Mouse (Mus musculus) intestine, embryonic 16.5 days (tissue): ENCODE measurements around the gene Morn5. TPM values are rescaled to one million over a fixed set of nuclear protein-coding genes. Genes with fewer than 3 reads are reported as not detected.

Source experiments
- ATAC-seq: fragments of 200-750 bp; cut with Nextera tagmentation; 2 replicates; pipeline ENCODE4 v1.8.0; 2017; ENCODE audit warnings: moderate TSS enrichment, moderate library complexity
- H3K27ac ChIP-seq: fragments of 300-500 bp; sonication (generic); 2 replicates; pipeline ENCODE4 v1.5.1; 2014; ENCODE audit warnings: mild to moderate bottlenecking, low read length
- H3K27me3 ChIP-seq: fragments of 300-500 bp; sonication (generic); replicated peaks from 2 replicates; pipeline ENCODE4 v1.6.1; 2014; ENCODE audit warnings: low read length, control low read depth, mixed read lengths; ENCODE audit not compliant: control insufficient read depth, insufficient read depth
- H3K36me3 ChIP-seq: fragments of 300-500 bp; sonication (generic); 2 replicates; pipeline ENCODE4 v1.6.1; 2014; ENCODE audit warnings: low read length, control low read depth; ENCODE audit not compliant: control insufficient read depth, insufficient read depth
- H3K4me1 ChIP-seq: fragments of 300-500 bp; sonication (generic); 2 replicates; pipeline ENCODE4 v1.6.1; 2014; ENCODE audit warnings: low read length, control low read depth, mixed read lengths; ENCODE audit not compliant: control insufficient read depth, insufficient read depth
- H3K4me2 ChIP-seq: fragments of 300-500 bp; sonication (generic); 2 replicates; pipeline ENCODE4 v1.6.1; 2014; ENCODE audit warnings: low read depth, low read length, control low read depth
- H3K4me3 ChIP-seq: fragments of 300-500 bp; sonication (generic); 2 replicates; pipeline ENCODE4 v1.5.1; 2014; ENCODE audit warnings: mild to moderate bottlenecking, low read length
- H3K9ac ChIP-seq: fragments of 300-500 bp; sonication (generic); 2 replicates; pipeline ENCODE4 v1.6.1; 2014; ENCODE audit warnings: low read depth, low read length
- H3K9me3 ChIP-seq: fragments of 300-500 bp; sonication (generic); 2 replicates; pipeline ENCODE4 v1.6.1; 2016; ENCODE audit warnings: low read length, control low read depth; ENCODE audit not compliant: control insufficient read depth
- WGBS: fragments of 180-500 bp; shearing (Covaris S2); extraction: QIAGEN DNeasy Blood & Tissue Kit; methylation state at CpG from one replicate; pipeline ENCODE4 v1.1.7; 2014; 5-methylcytosine and 5-hydroxymethylcytosine counted together
- polyA plus RNA-seq: library from polyadenylated mRNA; unstranded; fragments of >200 nt; fragmentation: Nextera tagmentation; extraction: Ambion mirVana; gene quantifications from 2 replicates; pipeline ENCODE4 v1.2.1, GENCODE M21; 2015

The Morn5 gene
- 0.26 TPM in 1 of 2 replicates, not detected in the other for polyA plus RNA-seq

DNA sequence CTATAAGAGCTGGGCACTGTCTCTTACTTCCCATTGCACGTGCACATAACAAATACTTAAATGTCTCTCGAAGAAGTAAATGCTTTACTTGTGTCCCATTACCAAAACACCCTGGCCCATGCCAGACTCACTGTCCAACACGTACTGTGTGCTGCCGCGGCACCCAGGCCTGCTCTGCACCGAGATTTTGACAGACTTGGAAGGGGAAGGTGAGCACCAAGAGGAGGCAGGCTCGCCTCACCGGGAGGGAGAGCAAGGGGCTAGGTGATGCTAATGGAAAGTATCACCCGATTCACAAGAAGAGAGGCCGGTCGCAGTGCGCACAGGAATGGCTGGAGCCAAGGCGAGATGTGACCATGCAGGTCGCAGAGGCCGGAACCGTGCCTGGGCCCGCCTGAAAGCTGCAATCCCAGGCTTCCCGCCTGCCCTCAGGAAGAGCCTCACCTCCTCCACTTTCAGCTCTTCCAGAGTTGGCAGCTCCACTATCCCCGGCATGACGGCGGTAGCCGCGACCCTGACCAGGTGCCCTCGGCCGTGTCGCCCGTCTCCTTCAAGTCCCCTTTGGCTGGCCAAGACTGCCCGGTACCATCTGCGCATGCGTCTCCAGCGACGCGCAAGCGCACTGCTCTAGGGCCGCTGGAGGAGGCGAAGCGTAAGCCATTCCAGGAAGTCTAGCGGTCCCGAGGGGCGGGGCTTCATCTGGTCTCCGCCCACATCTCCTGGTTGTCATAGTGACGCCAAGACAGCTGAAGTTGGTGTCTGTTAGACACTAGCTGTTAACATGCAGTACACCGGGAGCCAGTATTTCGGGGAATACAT, at the start of gene Morn5, which contains the start of gene Ndufa8:
TSS of gene Morn5 (plus strand) at position 711 of the 819 bp plus-strand sequence.
TSS of gene Ndufa8 (minus strand) at position 659 of the 819 bp plus-strand sequence.
- WGBS = under 1% methylated on average over 44 of the region's 44 CpGs
- Histone ChIP-seq H3K36me3 (no peaks in the 10 kb centered on the region; the same call in 1 of the 2 replicates), H3K9me3 (no peaks in the 10 kb centered on the region), H3K4me2 (peak within 1 kb of the TSS; percentile 82), H3K4me1 (peaks cover 17% of the 10 kb centered on the region), H3K4me3 (peak within 1 kb of the TSS; percentile 91), H3K9ac (peak within 1 kb of the TSS; percentile 91), H3K27me3 (no peaks in the 10 kb centered on the region), H3K27ac (peak within 1 kb of the TSS; percentile 71)
- peak; percentile 99 for ATAC-seq

DNA sequence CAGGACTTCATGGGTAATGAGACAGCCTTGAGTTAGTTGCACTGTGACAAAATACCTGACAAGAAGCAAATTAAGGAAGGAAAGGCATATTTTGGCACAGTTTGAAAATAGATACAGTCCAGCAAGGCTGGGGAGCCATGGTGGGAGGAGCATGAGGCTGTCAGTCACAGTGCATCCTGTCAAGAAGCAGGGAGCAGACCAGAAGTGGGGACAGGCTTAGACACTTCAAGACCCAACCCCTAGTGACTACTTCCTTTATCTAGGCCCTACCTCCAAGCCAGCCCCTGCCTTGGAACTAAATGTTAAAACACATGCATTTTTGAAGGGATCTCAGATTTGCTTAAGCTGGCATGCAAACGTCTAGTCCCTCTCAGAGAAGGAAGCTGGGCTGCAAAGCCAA, 48.9 kb upstream of the Morn5 start:
- WGBS = 48% methylated on average over 1 of the region's 1 CpGs
- Histone ChIP-seq H3K9ac (no peak overlapping the region), H3K4me1 (no peaks in the 10 kb centered on the region), H3K36me3 (no peaks in the 10 kb centered on the region), H3K9me3 (no peaks in the 10 kb centered on the region), H3K27me3 (no peaks in the 10 kb centered on the region), H3K4me2 (no peak overlapping the region), H3K4me3 (no peak overlapping the region), H3K27ac (no peak overlapping the region)
- no peak for ATAC-seq

DNA sequence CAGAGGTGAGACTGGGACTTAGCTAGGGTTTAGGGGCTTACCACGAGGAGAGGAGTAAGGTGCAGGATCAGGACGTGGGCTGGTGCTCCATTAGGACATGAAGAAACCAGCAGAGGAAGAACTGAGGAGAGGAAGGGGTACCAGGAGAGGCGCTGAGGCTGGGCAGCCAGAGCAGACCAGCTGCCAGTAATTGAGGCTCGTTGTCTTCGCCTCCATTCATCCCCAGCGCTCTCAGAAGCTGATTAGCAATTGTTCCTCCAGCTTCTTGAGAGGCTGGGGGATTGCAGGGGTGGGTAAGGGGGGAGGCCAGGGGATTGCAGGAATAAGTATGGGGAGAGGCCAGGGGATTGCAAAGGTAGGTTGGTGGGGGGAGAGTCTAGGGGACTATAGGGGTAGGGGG, 47.1 kb upstream of the Morn5 start:
- Histone ChIP-seq H3K27me3 (no peaks in the 10 kb centered on the region), H3K4me3 (no peak overlapping the region), H3K4me1 (no peaks in the 10 kb centered on the region), H3K9me3 (no peaks in the 10 kb centered on the region), H3K27ac (no peak overlapping the region), H3K36me3 (no peaks in the 10 kb centered on the region), H3K4me2 (no peak overlapping the region), H3K9ac (no peak overlapping the region)
- no peak for ATAC-seq
- 44% methylated on average over 6 of the region's 6 CpGs for WGBS

DNA sequence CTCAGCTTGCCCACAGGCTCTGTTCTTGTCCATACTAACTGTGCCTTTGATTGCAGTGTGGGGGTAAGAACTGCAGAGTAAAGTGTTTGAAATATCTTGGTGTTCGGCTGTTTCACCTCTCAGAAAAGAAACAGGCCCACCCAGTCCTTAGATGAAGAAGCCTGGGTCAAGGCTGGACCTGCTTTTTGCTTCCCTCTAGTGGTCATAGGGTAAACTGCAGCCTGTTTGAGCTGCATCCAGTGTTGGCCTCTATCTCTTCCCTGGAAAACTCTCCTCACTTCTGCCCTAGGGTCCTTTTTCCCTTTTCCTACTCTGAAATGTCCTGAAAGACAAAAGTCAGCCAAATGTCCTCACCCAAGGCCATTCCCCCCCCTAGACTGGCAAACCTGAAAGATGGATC, 41.2 kb upstream of the Morn5 start:
- H3K9ac ChIP-seq = no peak overlapping the region
- H3K4me3 ChIP-seq = no peak overlapping the region
- no peaks in the 10 kb centered on the region for H3K36me3 ChIP-seq
- WGBS = 19% methylated on average over 1 of the region's 1 CpGs
- peaks cover 28% of the 10 kb centered on the region for H3K27me3 ChIP-seq
- H3K4me2 ChIP-seq = no peak overlapping the region
- peaks cover 8% of the 10 kb centered on the region for H3K4me1 ChIP-seq
- no peak for ATAC-seq
- H3K27ac ChIP-seq = no peak overlapping the region
- H3K9me3 ChIP-seq = no peaks in the 10 kb centered on the region

DNA sequence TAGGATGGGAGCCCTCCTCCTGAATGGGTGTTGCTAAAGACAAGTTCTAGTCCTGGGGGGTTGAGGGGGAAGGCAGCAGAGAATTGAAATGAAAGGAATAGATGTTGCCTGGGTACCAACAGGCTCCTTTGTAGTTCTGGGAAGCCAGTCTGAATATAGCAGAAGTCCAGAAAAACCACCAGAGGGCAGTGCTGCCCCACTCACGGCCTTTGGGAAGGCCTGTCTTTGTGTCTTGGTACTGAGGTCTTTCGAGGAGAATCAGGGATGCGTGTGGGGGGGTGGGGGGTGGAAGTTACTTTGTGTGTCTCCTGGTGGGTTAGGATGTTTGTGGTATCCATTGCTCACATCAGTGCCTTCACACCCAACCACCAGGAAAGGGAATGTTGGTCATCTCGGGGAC, 39.9 kb upstream of the Morn5 start:
- WGBS = 23% methylated on average over 4 of the region's 4 CpGs
- H3K9me3 ChIP-seq = no peaks in the 10 kb centered on the region
- ATAC-seq = no peak

DNA sequence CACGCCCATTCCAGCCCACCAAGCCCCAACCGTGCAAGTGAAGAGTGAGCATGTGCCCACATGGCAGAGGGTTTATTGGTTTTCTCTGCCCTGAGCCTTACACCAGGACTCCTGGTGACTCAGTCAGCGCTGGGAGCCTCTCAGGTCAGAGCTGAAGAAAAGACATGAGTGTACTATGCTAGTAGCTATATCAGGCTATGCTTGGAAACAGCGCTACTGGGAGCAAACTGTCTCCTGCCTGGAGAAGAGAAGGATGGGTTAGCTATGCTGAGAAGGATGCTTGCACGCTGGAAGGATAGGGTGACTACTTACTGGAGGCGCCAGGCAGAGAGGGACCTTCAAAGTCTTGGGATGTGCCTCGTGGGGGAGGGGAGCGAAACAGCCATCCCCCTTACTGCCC, 38.7 kb upstream of the Morn5 start:
- Histone ChIP-seq H3K27me3 (peaks cover 31% of the 10 kb centered on the region), H3K4me1 (peaks cover 8% of the 10 kb centered on the region), H3K4me3 (no peak overlapping the region), H3K4me2 (no peak overlapping the region), H3K9ac (no peak overlapping the region), H3K27ac (no peak overlapping the region), H3K36me3 (no peaks in the 10 kb centered on the region), H3K9me3 (no peaks in the 10 kb centered on the region)
- 55% methylated on average over 8 of the region's 8 CpGs for WGBS
- no peak for ATAC-seq

More for the DNA sequence above, 39.9 kb upstream of the Morn5 start:
- H3K27me3 ChIP-seq = peaks cover 31% of the 10 kb centered on the region
- no peak overlapping the region for H3K4me3 ChIP-seq
- H3K9ac ChIP-seq = no peak overlapping the region
- H3K27ac ChIP-seq = no peak overlapping the region
- peaks cover 8% of the 10 kb centered on the region for H3K4me1 ChIP-seq
- no peak overlapping the region for H3K4me2 ChIP-seq
- H3K36me3 ChIP-seq = no peaks in the 10 kb centered on the region

DNA sequence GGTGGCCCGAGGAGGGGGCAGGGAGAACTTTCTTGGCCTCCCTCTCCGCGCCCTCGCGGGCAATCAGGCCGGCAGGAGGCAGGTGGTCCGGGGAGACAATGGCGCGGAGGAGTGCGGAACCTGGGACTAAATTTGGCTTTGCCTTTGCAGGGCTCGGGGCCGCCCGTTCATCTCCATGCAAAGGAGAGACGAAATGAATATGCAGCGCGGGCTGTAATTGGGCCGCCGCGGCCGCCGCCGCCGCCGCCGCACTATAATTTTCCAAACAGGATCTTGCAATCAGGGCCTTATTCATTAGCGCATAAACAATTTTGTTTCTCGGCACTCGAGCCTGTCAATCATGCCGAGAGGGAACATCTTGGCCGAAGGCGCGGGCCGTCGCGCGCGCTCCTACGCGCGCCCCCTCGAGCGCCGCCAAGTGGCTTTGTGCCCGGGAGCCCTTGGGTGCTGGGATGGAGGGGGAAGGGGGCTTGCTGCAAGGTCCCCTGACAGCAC, 37.9 kb upstream of the Morn5 start:
- peaks cover 8% of the 10 kb centered on the region for H3K4me1 ChIP-seq
- H3K27ac ChIP-seq = no peak overlapping the region
- H3K9me3 ChIP-seq = no peaks in the 10 kb centered on the region
- H3K27me3 ChIP-seq = peaks cover 31% of the 10 kb centered on the region
- H3K36me3 ChIP-seq = no peaks in the 10 kb centered on the region
- under 1% methylated on average over 44 of the region's 44 CpGs for WGBS
- peak overlapping the region; percentile 60 for H3K9ac ChIP-seq
- H3K4me3 ChIP-seq = peak overlapping the region; percentile 47
- H3K4me2 ChIP-seq = peak overlapping the region; percentile 88
- ATAC-seq = peak; percentile 32; the same call in 1 of the 2 replicates

DNA sequence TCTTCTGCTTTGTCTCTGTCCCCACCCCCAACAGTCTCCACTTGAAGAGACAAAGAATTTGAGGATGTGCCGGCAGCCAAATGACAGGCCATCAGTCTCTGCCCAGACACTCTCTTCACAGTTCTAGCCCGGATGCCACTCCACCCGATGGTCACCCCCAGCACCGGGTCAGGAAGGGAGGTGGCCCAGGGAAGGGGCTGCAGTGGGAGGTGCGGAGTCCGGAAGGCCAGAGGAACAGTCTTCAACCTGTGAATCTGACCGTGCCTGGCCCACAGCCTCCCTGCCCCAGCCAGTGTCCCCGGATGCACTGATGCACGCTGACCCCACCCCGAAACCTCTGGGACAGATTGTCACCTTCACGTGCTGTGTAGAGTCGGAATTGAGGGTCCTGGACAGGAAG, 36.2 kb upstream of the Morn5 start:
- H3K4me1 ChIP-seq = peaks cover 8% of the 10 kb centered on the region
- H3K36me3 ChIP-seq = no peaks in the 10 kb centered on the region
- H3K4me2 ChIP-seq = no peak overlapping the region
- 0 out of 2 replicates have a peak, but pooled peaks have one; percentile 53 for ATAC-seq
- H3K27me3 ChIP-seq = peaks cover 31% of the 10 kb centered on the region
- H3K9me3 ChIP-seq = no peaks in the 10 kb centered on the region
- WGBS = 49% methylated on average over 12 of the region's 12 CpGs
- H3K4me3 ChIP-seq = no peak overlapping the region
- H3K27ac ChIP-seq = no peak overlapping the region
- no peak overlapping the region for H3K9ac ChIP-seq

DNA sequence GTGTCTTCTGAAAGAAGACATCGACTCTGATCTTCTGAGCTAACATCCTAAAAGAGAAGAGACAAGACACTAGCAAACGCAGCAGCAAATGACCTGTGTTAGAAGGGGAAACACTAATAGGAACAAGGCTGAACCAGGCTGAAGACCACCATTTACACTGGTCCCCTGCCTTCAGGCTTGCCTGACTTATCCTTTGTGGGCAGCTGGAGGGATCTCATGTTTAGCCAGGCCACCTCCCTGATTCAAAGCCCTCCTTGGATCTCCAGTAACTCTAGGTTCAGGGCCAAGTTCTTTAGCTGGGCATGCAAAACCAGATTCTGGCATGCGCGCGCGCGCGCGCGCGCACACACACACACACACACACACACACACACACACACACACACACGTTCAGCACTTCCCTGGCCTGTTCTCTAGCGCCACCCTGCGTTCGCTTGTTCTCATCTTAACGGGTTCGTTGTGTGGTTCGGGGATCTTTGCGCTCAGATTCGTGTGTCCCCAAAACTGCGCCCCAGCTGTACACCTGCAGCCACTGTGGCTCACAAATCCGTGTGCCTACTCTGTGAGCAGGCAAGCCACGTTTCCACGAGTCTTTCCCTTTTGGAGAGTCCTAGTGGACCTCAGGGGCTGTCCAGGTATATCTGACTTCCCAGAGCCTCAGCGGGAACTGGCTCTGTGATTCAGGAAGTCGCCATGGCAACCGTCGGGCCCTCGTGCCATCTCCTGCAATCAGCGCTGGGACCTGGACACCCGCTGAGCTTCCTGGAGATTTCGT, 27.7 kb upstream of the Morn5 start:
- H3K27me3 ChIP-seq = peaks cover 2% of the 10 kb centered on the region; the same call in 1 of the 2 replicates
- no peak overlapping the region for H3K9ac ChIP-seq
- no peak overlapping the region for H3K27ac ChIP-seq
- no peaks in the 10 kb centered on the region for H3K4me1 ChIP-seq
- no peak for ATAC-seq
- H3K9me3 ChIP-seq = no peaks in the 10 kb centered on the region
- WGBS = 11% methylated on average over 30 of the region's 32 CpGs
- H3K4me3 ChIP-seq = peak overlapping the region; percentile 21; the same call in 1 of the 2 replicates
- H3K4me2 ChIP-seq = peak overlapping the region; percentile 52
- H3K36me3 ChIP-seq = no peaks in the 10 kb centered on the region
